Mouse (Mus musculus): ENCODE data around the gene Dhfr.

DNA sequence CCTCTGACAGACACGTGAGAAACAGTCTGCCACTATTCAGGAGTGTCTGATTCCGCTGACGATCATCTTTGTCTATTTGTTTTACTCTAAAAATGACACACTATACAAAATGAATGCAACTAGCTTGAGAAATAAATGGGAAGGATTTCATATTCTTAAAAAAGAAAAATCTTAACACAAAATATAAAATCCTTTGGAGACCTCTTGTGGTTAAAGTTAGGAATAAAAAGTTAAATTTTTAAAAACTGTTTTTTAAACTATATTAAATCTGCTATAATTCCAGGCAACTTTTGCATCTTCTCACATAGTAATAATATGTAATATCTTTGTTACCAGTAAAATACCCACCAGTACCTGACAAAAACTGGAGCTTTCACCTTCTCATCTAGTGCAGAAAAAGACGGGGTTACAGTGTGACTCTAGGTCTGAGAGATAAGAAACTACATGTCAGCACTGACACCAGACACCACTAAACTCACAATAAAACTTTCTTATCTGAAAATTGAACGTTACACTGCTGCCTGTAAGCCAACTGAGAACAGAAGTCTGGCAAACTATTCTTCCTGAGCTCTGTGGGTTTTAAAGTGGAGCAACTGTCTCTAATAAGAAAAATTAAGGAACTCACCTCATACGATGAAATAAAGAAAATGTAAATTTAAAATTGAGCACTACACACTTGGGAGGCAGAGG is 16.6 kb upstream of the Dhfr start:
- no peak for TF ChIP-seq MAFK (IDR thresholded peaks at IDR 0.05; ENCODE audit: insufficient replicate concordance, low read length)
- TF ChIP-seq POLR2A (IDR thresholded peaks at IDR 0.05; ENCODE audit: low read depth, low read length): no peak
- peak in 1 of 2 experiments; percentile 27; a peak in 2 of 4 replicates for TF ChIP-seq CTCF (conservative IDR thresholded peaks at IDR 0.05 in 1 of 2, IDR thresholded peaks at IDR 0.05 in 1 of 2; ENCODE audit: low read depth in 2 of 2, low read length in 2 of 2)
- no peak for TF ChIP-seq RCOR1 (conservative IDR thresholded peaks at IDR 0.05; ENCODE audit: low read depth, low read length)
- no peak for TF ChIP-seq NRF1 (IDR thresholded peaks at IDR 0.05; ENCODE audit: low read depth, low read length)
- no peak for TF ChIP-seq HCFC1 (IDR thresholded peaks at IDR 0.05; ENCODE audit: low read depth, low read length)
- no peak for TF ChIP-seq MYC (IDR thresholded peaks at IDR 0.05; ENCODE audit: low read depth, low read length)
- no peak for TF ChIP-seq ZMIZ1 (IDR thresholded peaks at IDR 0.05; ENCODE audit: low read depth, low read length)
- TF ChIP-seq SIN3A (IDR thresholded peaks at IDR 0.05; ENCODE audit: low read length): no peak
- TF ChIP-seq TCF12 (IDR thresholded peaks at IDR 0.05; ENCODE audit: low read depth, low read length): no peak
- TF ChIP-seq SMC3 (IDR thresholded peaks at IDR 0.05; ENCODE audit: low read depth, low read length): peak; percentile 35; the same call in 1 of the 2 replicates
- no peak for TF ChIP-seq MAX (IDR thresholded peaks at IDR 0.05; ENCODE audit: low read length)
- TF ChIP-seq NELFE (IDR thresholded peaks at IDR 0.05; ENCODE audit: low read depth, low read length): no peak

Measured in CH12.LX (cell line).